Mouse (Mus musculus) heart, embryonic 12.5 days (tissue): ENCODE results near the gene Mroh7. TPM values are rescaled to one million over a fixed set of nuclear protein-coding genes. Genes with fewer than 3 reads are reported as not detected.

Experiments
- ATAC-seq: fragments of 200-750 bp; cut with Nextera tagmentation; 2 replicates; pipeline ENCODE4 v1.8.0; 2017; ENCODE audit warnings: moderate TSS enrichment, moderate library complexity; ENCODE audit not compliant: insufficient number of reproducible peaks, low FRiP score
- H3K27ac ChIP-seq: fragments of 300-500 bp; sonication (generic); 2 replicates; pipeline ENCODE4 v1.5.1; 2016; ENCODE audit warnings: mild to moderate bottlenecking, moderate library complexity; ENCODE audit not compliant: poor library complexity, severe bottlenecking
- H3K27me3 ChIP-seq: fragments of 300-500 bp; sonication (generic); replicated peaks from 2 replicates; pipeline ENCODE4 v1.6.1; 2016; ENCODE audit warnings: mild to moderate bottlenecking, moderate library complexity
- H3K36me3 ChIP-seq: fragments of 300-500 bp; sonication (generic); 2 replicates; pipeline ENCODE4 v1.6.1; 2016; ENCODE audit warnings: mild to moderate bottlenecking, moderate library complexity
- H3K4me1 ChIP-seq: fragments of 300-500 bp; sonication (generic); replicated peaks from 2 replicates; pipeline ENCODE4 v1.6.1; 2016; ENCODE audit warnings: mild to moderate bottlenecking
- H3K4me2 ChIP-seq: fragments of 300-500 bp; sonication (generic); 2 replicates; pipeline ENCODE4 v1.6.1; 2016; ENCODE audit warnings: mild to moderate bottlenecking, moderate library complexity
- H3K4me3 ChIP-seq: fragments of 300-500 bp; sonication (generic); 2 replicates; pipeline ENCODE4 v1.5.1; 2016; ENCODE audit warnings: mild to moderate bottlenecking
- H3K9ac ChIP-seq: fragments of 300-500 bp; sonication (generic); 2 replicates; pipeline ENCODE4 v1.6.1; 2016; ENCODE audit warnings: mild to moderate bottlenecking, moderate library complexity
- H3K9me3 ChIP-seq: fragments of 300-500 bp; sonication (generic); replicated peaks from 2 replicates; pipeline ENCODE4 v1.6.1; 2016; ENCODE audit warnings: mild to moderate bottlenecking, moderate library complexity
- WGBS: fragments of 180-500 bp; shearing (Covaris S2); methylation state at CpG from one replicate; pipeline ENCODE4 v1.1.7; 2016; 5-methylcytosine and 5-hydroxymethylcytosine counted together
- polyA plus RNA-seq: library from polyadenylated mRNA; unstranded; fragments of >200 nt; fragmentation: Nextera tagmentation; extraction: Ambion mirVana; gene quantifications from 2 replicates; pipeline ENCODE4 v1.2.1, GENCODE M21; 2016

Mroh7 gene
- polyA plus RNA-seq, 1 experiment from 2014 or later: 0.80 TPM

- Histone ChIP-seq H3K9me3 (no peaks in the 10 kb centered on the region), H3K4me2 (no peak overlapping the region), H3K4me3 (no peak overlapping the region), H3K27me3 (peaks cover 36% of the 10 kb centered on the region), H3K9ac (no peak overlapping the region), H3K4me1 (peaks cover 5% of the 10 kb centered on the region; the same call in 1 of the 2 replicates), H3K27ac (no peak overlapping the region), H3K36me3 (no peaks in the 10 kb centered on the region)
- no peak for ATAC-seq
- 59% methylated on average over 4 of the region's 4 CpGs for WGBS
Observed at GRCm38 (mm10) chr4:106700798-106701197, 29.9 kb downstream of the Mroh7 start.

DNA sequence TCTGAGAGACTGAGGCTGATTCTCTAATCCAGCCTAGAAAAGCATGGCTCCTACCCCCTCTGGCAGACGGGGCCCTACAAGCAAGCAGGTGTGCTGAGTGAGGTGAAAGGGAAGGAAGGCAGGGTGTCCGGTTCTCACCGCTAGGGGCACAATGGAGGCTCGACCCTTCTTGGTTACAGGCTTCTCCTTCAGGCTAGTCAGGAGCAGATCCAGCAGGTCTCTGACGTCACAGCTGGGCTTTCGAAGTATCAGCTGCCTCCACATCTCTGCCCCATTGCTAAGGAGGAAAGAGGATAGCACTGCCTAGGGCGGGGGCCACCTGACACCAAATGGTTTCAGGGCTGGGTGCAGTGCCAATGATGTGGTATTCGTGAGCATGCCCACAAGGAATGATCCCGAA lies 30.7 kb downstream of the Mroh7 start:
- whole genome bisulfite sequencing: 17% methylated on average over 9 of the region's 9 CpGs
- 0 out of 2 replicates have a peak, but pooled peaks have one; percentile 16 for ATAC-seq

DNA sequence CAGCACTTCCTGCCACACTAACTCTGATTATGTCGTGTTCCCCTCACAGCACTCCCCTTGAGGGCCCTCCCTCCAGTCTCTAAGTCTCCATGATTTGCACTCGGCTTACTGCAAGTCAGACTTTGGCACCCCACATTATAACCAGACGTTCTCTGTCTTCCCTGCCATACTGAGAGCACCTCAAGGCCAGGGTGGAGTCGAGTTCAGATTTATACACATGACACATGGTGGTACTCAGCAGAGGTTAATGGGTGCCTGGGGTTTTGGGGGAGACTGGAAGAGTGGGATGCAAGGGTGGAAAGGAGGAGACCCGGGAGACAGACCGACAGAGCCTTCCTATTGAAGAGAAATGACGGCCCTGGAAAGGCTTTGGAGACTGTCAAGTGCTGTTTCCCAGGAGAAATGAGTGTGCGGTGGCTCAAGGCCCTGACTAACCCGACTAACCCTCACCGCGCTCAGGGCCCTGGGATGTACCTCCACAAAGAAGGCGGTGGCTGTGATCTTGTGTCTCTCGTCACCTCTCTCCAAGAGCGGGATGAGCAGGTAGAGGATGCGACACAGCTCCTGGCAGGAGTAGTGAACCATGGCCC lies 36.8 kb downstream of the Mroh7 start:
- 77% methylated on average over 15 of the region's 15 CpGs for WGBS
- Histone ChIP-seq H3K27me3 (peaks cover 31% of the 10 kb centered on the region), H3K4me1 (peaks cover 2% of the 10 kb centered on the region), H3K4me3 (no peak overlapping the region), H3K36me3 (no peaks in the 10 kb centered on the region), H3K9me3 (no peaks in the 10 kb centered on the region), H3K27ac (no peak overlapping the region), H3K9ac (no peak overlapping the region), H3K4me2 (no peak overlapping the region)
- no peak for ATAC-seq

More for the DNA sequence above, 30.7 kb downstream of the Mroh7 start:
- H3K27ac ChIP-seq: no peak overlapping the region
- no peak overlapping the region for H3K9ac ChIP-seq
- peaks cover 5% of the 10 kb centered on the region; the same call in 1 of the 2 replicates for H3K4me1 ChIP-seq
- no peaks in the 10 kb centered on the region for H3K9me3 ChIP-seq
- H3K36me3 ChIP-seq: no peaks in the 10 kb centered on the region
- no peak overlapping the region for H3K4me2 ChIP-seq
- H3K4me3 ChIP-seq: no peak overlapping the region
- H3K27me3 ChIP-seq: peaks cover 42% of the 10 kb centered on the region

DNA sequence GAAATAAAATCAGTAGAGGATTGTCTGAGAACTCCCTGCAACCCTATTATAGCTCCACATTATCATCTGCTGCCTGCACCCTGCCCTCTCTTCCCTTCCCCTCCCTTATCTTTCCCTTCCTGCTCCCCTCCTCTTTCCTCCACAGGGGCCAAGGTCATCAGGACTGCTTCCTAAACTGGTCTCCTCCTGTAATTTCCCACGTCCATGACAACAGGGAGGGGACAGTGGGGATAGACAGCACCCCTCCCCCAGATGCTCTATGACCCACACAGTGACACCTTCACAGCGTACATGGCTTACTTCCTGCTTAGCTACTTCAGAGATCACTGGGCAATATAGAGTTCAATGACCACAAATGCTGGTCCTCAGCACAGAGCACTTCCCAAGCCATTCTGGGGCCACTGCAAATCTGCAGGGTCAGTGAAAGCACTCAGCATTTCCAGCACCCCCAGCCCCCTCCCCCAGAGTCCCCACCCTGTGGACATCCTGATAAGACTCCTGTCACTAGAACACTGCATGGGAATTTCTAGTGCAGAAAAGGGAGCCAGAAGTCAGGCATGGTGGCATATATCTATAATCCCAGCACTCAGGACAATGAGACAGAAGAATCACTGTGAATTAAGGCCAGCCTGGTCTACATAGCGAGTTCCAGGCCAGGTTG lies 42.0 kb downstream of the Mroh7 start:
- no peak overlapping the region for H3K4me3 ChIP-seq
- H3K9ac ChIP-seq: no peak overlapping the region
- H3K27me3 ChIP-seq: peaks cover 14% of the 10 kb centered on the region
- H3K4me2 ChIP-seq: no peak overlapping the region
- H3K36me3 ChIP-seq: no peaks in the 10 kb centered on the region
- peak; percentile 86 for ATAC-seq
- no peaks in the 10 kb centered on the region for H3K9me3 ChIP-seq
- H3K4me1 ChIP-seq: peaks cover 10% of the 10 kb centered on the region
- peak overlapping the region; percentile 53 for H3K27ac ChIP-seq
- 22% methylated on average over 3 of the region's 3 CpGs for WGBS

DNA sequence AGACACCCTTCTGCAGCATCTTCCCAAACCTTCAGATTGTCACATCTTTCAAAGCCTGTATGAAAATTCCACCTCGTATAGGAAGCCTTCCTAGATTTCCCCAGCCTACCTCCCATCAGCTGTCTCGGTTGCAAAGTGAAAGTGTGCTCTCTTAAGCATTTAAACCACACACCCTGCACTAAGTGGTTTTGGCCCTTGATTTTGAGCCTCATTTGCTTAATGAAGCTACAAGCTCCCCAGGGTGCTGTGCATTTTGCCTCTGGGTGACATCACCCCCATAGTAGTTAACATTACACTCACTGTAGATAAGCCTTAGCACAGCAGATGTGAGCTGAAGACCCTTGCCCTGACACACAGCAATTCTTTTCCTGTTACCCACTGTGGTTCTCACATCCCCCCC lies 49.8 kb downstream of the Mroh7 start:
- no peak overlapping the region for H3K27ac ChIP-seq
- no peak overlapping the region for H3K9ac ChIP-seq
- 51% methylated on average over 2 of the region's 2 CpGs for WGBS

GRCm38 (mm10) chr4:106679152-106679551 lies 51.6 kb downstream of the Mroh7 start:
- Histone ChIP-seq H3K4me1 (peaks cover 11% of the 10 kb centered on the region), H3K36me3 (peaks cover 32% of the 10 kb centered on the region), H3K9me3 (no peaks in the 10 kb centered on the region), H3K9ac (no peak overlapping the region), H3K4me2 (peak overlapping the region; percentile 91), H3K27me3 (no peaks in the 10 kb centered on the region), H3K27ac (no peak overlapping the region), H3K4me3 (peak overlapping the region; percentile 91)
- ATAC-seq: peak; percentile 9; the same call in 1 of the 2 replicates
- WGBS: 48% methylated on average over 3 of the region's 3 CpGs

More for the DNA sequence above, 49.8 kb downstream of the Mroh7 start:
- Histone ChIP-seq H3K27me3 (no peaks in the 10 kb centered on the region), H3K9me3 (no peaks in the 10 kb centered on the region), H3K4me3 (no peak overlapping the region), H3K4me2 (no peak overlapping the region), H3K36me3 (peaks cover 14% of the 10 kb centered on the region), H3K4me1 (peaks cover 11% of the 10 kb centered on the region)
- ATAC-seq: no peak

- Histone ChIP-seq H3K27ac (peak within 1 kb of the TSS; percentile 22; the same call in 1 of the 2 replicates), H3K4me2 (peak within 1 kb of the TSS; percentile 91), H3K4me1 (peaks cover 11% of the 10 kb centered on the region), H3K4me3 (peak within 1 kb of the TSS; percentile 91), H3K36me3 (peaks cover 36% of the 10 kb centered on the region), H3K9ac (peak within 1 kb of the TSS; percentile 93), H3K27me3 (no peaks in the 10 kb centered on the region), H3K9me3 (no peaks in the 10 kb centered on the region)
- peak; percentile 97 for ATAC-seq
- WGBS: under 1% methylated on average over 43 of the region's 43 CpGs
Observed at GRCm38 (mm10) chr4:106678442-106679118, 52.1 kb downstream of the Mroh7 start, which contains the start of gene Ttc4. Gene Ttc4 (minus strand): TSS chr4:106678944.

- WGBS: 88% methylated on average over 5 of the region's 5 CpGs
- no peak overlapping the region for H3K4me2 ChIP-seq
- ATAC-seq: no peak
- no peaks in the 10 kb centered on the region for H3K27me3 ChIP-seq
- no peaks in the 10 kb centered on the region for H3K9me3 ChIP-seq
- no peak overlapping the region for H3K27ac ChIP-seq
- H3K36me3 ChIP-seq: peaks cover 55% of the 10 kb centered on the region
- H3K4me3 ChIP-seq: no peak overlapping the region
- H3K9ac ChIP-seq: no peak overlapping the region
- H3K4me1 ChIP-seq: peaks cover 11% of the 10 kb centered on the region
Observed at GRCm38 (mm10) chr4:106676749-106677148, 54.0 kb downstream of the Mroh7 start.

GRCm38 (mm10) chr4:106666546-106666945 lies 64.2 kb downstream of the Mroh7 start:
- no peak for ATAC-seq
- 84% methylated on average over 2 of the region's 2 CpGs for WGBS

DNA sequence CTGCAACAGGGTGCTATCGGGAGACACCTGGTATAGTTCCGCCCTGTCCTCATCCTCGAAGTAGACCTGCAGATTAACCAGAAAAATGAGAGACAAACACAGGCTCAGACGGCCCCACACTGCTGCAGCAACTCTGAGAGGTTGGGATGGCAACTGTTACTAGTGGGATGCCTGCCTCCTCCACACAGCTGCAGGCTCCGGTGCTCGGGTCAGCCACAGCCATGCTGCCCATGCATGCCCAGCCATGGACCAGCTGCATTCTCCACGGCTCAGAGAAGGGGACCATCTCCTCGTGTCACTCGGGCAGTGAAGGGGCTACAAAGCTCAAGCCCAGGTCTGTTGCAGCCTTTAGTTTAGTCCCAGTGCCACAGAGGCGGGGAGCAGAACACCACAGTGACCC lies 65.1 kb downstream of the Mroh7 start:
- Histone ChIP-seq H3K27me3 (no peaks in the 10 kb centered on the region), H3K4me2 (no peak overlapping the region), H3K27ac (no peak overlapping the region), H3K4me3 (no peak overlapping the region), H3K9ac (no peak overlapping the region), H3K9me3 (no peaks in the 10 kb centered on the region), H3K4me1 (no peaks in the 10 kb centered on the region), H3K36me3 (peaks cover 98% of the 10 kb centered on the region)
- 88% methylated on average over 10 of the region's 10 CpGs for WGBS
- ATAC-seq: no peak

More at GRCm38 (mm10) chr4:106666546-106666945, 64.2 kb downstream of the Mroh7 start:
- no peaks in the 10 kb centered on the region for H3K9me3 ChIP-seq
- no peaks in the 10 kb centered on the region for H3K4me1 ChIP-seq
- no peak overlapping the region for H3K27ac ChIP-seq
- no peak overlapping the region for H3K4me3 ChIP-seq
- no peak overlapping the region for H3K4me2 ChIP-seq
- no peak overlapping the region for H3K9ac ChIP-seq
- H3K27me3 ChIP-seq: no peaks in the 10 kb centered on the region
- peaks cover 99% of the 10 kb centered on the region for H3K36me3 ChIP-seq

GRCm38 (mm10) chr4:106665269-106665668 lies 65.5 kb downstream of the Mroh7 start:
- 89% methylated on average over 2 of the region's 2 CpGs for WGBS
- no peaks in the 10 kb centered on the region for H3K27me3 ChIP-seq
- H3K4me1 ChIP-seq: no peaks in the 10 kb centered on the region
- no peak for ATAC-seq
- no peak overlapping the region for H3K4me2 ChIP-seq
- no peak overlapping the region for H3K27ac ChIP-seq
- no peaks in the 10 kb centered on the region for H3K9me3 ChIP-seq
- H3K36me3 ChIP-seq: peaks cover 98% of the 10 kb centered on the region
- H3K9ac ChIP-seq: no peak overlapping the region
- no peak overlapping the region for H3K4me3 ChIP-seq
